Mouse (Mus musculus) gastrocnemius, adult 2 months (tissue): ENCODE measurements at regions not wholly inside any gene's neighbourhood (a gene's known extent, or its start where the extent isn't known, plus 50 kb on each side); places are given as distances from the start of the nearest gene placed in this dataset.
"Not testable (repeated sequence)": the region's sequence is repeated elsewhere in the genome, so short reads cannot be mapped to it uniquely, and the experiment has no call there.

Experiments used
- DNase-seq: peaks from one replicate; pipeline ENCODE4 v3.0.0; 2022
- H3K27ac ChIP-seq: fragments of 200-600 bp; 2 replicates; pipeline ENCODE4 v1.8.1; 2022; ENCODE audit warnings: mild to moderate bottlenecking
- H3K4me3 ChIP-seq: fragments of 200-600 bp; 2 replicates; pipeline ENCODE4 v1.8.1; 2022; ENCODE audit warnings: mild to moderate bottlenecking, moderate library complexity
- CTCF ChIP-seq: fragments of 200-600 bp; IDR thresholded peaks from 2 replicates; pipeline ENCODE4 v1.8.1; 2022; ENCODE audit warnings: antibody characterized with exemption, mild to moderate bottlenecking, moderate library complexity
- intact Hi-C: fragments of 180-260 bp; cut with DNase I; formaldehyde crosslinking; loops from one replicate; pipeline ENCODE4 v1.15.1; 2025

DNA sequence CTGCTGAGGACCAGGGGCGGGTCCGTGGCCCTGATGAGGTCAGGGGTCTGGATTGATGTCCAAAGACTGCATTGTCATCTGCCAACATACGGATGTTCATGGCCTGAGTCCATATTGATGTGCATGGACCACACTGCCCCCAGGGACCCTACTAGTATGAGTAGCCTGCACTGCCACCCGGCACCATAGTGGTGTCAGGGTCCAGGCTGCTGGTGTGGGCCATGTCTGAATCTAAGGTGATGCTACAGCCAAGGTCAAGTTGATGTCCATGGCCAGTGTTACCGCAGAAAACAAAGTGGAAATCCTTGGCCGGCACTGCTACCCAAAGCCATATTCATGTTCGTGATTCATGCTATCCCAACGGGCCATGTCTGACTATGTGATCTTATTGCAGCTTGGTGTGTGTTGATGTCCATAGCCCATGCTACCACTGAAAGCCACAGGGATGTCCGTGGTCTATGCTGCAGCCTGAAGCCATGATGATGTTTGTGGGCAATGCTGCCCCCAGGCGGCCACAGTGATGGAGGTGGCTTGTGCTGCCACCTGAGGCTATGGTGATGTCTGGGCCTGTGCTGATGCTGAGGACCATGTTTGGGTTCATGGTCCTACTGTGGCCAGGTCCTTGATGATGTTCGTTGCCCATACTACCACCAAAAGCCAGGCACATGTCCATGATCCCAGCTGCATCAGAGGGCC is 130.5 kb downstream of the Iqub start:
- intact Hi-C loops = no loop called here
- no peak for DNase-seq
- H3K4me3 ChIP-seq = no peak overlapping the region
- H3K27ac ChIP-seq = no peak overlapping the region
- no peak for TF ChIP-seq CTCF

DNA sequence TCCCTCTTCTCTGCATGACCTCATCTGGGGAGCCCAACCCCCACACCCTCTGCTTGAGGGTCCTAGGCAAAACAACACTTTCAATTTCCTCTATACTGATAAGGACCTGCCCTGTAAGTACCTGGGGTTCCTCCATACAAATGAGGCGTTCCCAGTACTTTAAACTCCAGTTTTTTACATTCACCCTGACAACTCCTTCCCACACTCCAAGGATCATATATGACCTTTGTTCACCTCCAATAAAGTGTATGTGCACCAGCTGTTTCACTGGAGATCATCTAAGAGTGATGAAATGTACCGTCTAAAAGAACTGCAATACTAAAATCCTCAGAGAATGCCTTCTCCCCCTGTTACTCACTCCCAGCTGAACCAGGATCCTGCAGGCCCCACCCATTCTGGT is 135.0 kb downstream of the Iqub start:
- no peak for DNase-seq
- no peak overlapping the region for H3K4me3 ChIP-seq
- TF ChIP-seq CTCF = no peak
- intact Hi-C loops = no loop called here
- H3K27ac ChIP-seq = no peak overlapping the region

DNA sequence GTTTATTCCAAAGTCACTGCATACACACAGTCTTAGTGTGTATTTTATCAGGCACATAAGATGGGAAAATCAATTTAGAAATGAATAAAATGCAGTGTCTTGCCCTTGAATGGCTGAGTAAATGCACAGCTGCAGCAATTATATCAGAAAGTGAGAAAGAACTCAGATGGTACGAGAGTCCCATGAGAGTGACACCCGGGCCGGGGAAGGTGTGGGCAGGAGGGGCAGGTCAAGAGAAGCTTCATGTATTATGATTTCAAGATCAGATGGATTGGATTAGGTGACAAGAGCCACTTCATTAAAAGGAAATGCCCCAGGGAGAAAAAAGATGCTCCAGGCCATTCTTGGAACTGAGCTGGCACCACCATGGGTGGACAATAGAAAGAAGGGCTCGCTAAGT is 138.1 kb downstream of the Iqub start:
- DNase-seq = no peak
- intact Hi-C loops = no loop called here
- TF ChIP-seq CTCF = no peak
- no peak overlapping the region for H3K27ac ChIP-seq
- no peak overlapping the region for H3K4me3 ChIP-seq

DNA sequence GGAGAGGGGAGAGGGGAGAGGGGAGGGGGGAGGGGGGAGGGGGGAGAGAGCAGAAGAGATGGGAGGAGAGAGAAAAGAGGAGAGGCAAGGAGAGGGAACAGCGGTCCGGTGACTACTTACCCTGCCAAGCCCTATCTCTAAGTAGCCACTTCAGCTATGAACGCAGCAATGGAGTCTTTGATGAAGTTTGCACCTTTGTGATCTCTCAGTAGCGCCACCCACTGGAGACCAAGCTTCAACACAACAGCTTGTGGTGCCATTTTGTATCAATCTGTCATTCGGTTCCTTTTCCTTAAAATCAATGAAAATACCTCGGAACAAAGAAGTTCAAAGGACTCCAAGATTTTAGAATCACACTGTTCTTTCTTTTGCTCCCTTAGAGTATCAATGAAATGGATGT is 141.7 kb downstream of the Iqub start:
- Histone ChIP-seq H3K4me3 (no peak overlapping the region), H3K27ac (no peak overlapping the region)
- DNase-seq = no peak
- no peak for TF ChIP-seq CTCF
- intact Hi-C loops = no loop called here

DNA sequence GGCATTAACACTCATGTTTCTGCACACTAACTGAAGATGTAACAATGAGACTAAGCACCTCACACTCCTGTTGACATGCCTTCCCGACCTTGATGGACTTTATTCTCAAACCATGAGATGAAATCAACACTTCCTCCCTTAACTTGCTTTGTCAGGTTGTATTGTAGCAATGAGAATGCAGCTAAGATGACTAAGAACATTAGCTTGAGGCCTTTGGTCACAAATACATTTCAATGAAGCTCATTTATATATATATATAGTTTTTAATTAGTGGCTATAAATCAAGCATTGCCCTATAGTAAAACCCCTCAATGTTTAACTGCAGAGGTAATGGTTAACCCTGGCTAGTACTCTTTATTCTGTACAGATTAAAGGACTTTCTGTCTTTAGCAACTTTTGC is 143.2 kb downstream of the Iqub start:
- intact Hi-C loops = no loop called here
- Histone ChIP-seq H3K27ac (no peak overlapping the region), H3K4me3 (no peak overlapping the region)
- no peak for TF ChIP-seq CTCF
- DNase-seq = no peak

DNA sequence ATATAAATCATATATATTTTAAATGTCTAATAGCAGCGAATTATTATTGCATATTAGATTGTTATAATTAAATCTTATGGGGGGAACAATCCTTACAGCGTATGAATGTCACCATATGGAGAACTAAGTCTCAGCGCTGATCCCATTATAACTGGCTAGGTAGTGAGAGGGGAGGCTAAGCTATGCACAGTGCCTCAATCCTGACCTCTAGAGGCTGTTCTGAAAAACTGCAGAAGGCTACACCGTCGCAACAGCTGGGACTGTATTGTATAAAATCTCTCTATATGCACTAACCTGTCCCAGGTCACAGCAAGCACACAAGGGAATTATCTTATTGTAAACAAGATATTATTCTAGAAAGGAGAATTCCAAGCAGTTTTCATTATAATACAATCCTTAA is 164.0 kb downstream of the Iqub start:
- DNase-seq = no peak
- peak; percentile 73 for TF ChIP-seq CTCF
- Histone ChIP-seq H3K27ac (no peak overlapping the region), H3K4me3 (no peak overlapping the region)
- intact Hi-C loops = no loop called here

DNA sequence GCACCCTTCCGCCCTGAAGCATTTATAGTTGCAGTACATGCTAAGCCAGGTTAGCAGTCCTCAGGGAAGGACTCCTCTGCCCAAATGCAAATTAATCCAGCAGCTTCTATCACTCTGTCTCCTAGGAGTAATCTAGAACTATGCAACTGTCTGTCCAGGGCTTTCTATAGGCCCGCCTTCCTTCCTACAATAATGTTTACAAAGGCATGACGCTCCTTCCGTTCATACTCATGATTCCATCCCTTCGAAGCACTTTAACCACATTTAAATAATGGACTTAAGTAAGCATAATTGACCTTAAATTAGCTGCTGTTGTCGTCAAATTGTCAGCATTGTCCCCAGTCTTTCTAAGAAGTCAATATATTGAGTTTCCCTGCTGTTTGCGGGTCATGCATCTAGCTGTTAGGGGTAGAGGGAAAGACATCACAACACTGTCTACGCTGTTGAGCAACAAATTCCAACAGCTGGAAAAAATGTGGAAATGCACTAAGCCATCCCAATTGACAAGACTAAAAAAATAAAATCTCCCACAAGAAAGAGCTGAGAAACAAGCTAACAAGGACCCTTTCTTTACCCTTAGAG is 166.3 kb downstream of the Iqub start:
- Histone ChIP-seq H3K27ac (no peak overlapping the region), H3K4me3 (peak overlapping the region; percentile 28)
- no peak for DNase-seq
- no peak for TF ChIP-seq CTCF
- intact Hi-C loops = no loop called here

DNA sequence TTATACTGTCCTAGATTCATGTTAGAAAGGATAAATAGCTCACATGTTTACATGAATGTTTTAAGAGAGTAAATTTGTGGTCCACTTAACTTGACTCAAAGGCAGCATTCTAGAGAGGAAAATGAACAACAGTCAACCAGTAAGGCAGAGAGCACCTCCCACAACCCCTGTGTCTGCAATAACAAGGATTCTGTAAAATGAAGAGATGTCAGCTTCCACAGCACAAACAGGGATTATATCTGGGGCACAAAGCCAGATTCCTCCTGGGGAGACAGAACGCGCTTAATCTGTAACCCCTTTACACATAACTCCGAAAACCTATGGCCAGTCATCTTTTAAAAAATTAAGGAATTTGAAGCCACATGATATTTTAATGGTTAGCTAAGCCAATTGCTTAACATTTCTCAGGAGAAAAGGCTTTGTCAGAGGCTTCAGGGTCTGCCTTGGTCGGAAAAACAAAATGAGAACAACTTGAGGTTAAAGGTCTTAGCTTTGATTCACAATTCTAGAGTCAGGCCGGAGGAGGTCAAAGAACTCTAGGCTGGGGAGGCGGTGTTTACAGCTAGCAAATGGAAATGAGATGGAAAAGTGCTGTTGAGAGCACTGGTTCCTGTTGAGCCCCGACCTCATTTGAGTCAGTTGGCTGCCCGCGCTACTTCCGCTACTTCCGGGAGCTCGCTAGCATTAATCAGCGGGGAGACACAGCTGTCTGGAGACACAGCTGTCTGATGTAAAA is 167.0 kb downstream of the Iqub start:
- intact Hi-C loops = no loop called here
- no peak for DNase-seq

DNA sequence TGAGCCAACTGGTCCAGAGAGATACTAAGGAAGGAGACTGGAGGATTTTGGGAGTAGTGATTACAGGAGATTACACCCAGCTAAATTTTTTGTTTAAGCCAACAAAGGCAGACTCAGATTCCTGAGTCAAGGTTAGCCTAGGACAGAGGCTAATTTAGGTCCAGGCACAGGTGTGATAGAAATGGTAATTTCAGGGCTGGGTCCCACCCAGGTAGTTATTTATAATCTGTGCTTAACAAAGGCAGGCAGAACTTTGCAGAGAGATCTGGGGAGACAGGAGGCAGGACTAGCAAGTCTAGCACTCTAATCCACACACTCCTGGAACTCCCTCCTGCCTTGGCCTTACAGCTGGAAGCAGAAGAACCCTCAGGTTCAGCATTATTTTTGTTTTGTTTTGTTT is 172.4 kb downstream of the Iqub start:
- intact Hi-C loops = no loop called here
- TF ChIP-seq CTCF = no peak
- Histone ChIP-seq H3K4me3 (no peak overlapping the region), H3K27ac (no peak overlapping the region)
- no peak for DNase-seq

More for the DNA sequence above, 167.0 kb downstream of the Iqub start:
- Histone ChIP-seq H3K4me3 (peak overlapping the region; percentile 28), H3K27ac (no peak overlapping the region)
- no peak for TF ChIP-seq CTCF

DNA sequence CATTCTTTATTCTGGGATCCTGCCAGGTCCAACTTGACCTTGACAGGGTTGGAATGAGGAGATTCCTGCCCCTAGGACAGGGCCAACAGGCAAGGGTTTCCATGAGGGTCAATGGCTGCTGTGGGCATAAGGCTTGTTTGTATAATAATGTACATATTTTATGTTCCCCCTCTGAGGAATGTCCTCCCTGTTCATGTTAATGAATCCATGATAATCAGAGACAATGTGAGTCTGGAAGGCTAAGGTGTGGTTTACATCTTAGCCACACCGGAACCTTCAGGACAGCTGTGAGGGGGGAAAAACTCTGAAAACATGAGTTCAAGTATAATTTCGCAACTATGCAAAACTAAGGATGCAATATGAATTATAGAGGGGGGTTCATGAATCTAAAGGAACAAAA is 172.8 kb downstream of the Iqub start:
- Histone ChIP-seq H3K27ac (no peak overlapping the region), H3K4me3 (no peak overlapping the region)
- intact Hi-C loops = no loop called here
- DNase-seq = no peak
- TF ChIP-seq CTCF = no peak

DNA sequence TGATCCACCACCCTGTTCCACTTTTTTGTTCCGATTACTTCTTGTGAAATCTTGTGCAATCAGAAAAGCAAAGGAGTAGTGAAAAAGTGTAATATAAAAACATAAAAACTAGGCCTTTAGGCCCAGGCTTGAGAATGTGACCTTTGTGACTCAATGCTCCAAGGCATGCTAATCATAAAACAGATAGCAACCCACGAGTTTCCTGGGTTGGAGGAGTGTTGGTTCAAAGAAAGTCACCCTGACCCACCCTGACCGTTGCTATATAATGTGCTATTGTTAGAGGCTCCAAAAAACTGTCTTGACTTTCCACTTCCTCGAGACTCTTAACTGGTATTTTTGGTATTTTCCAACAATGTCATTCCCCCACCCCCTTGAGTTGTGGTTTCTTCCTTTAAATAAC is 172.2 kb upstream of the Slc13a1 start:
- DNase-seq, H3K4me3 ChIP-seq, intact Hi-C loops, H3K27ac ChIP-seq: not testable (repeated sequence)

DNA sequence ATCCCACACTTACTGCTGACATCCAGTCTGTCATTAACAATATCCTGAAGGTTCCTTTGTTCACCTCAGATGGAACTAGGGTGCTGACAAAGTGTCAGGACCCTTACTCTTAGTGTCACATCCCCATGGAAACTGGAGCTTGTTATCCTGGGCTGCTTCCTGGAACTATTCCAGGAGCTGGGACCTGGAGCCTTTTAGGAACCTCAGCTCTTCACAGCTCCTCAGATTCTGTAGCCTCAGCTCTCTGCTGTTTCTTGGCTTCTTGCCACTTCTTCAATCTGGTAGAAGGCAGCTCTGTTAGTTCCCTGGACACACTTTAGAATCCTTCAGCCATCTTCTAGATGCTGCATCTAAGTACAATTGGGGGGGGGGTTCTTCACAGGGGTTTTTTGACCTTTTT is 157.3 kb upstream of the Slc13a1 start:
- Histone ChIP-seq H3K27ac (no peak overlapping the region), H3K4me3 (no peak overlapping the region)
- TF ChIP-seq CTCF = no peak
- intact Hi-C loops = no loop called here
- DNase-seq = no peak

DNA sequence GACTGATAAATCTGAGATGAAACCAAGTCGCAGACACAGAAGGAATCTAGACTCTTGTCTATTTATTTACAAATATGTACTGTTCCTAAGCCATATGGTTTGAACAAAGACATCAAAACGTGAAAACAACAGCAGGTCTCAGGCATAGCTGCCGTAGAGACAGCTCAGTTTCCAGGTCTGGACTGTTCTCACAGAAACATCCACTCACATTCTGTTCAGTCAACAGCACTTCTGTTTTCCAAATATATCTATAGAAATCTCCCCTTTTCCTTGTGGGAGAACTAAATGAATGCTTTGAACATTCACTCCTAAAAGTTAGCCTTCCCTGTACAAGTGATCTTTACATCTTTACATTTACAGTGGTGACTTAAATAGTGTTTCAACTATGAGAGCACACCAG is 156.8 kb upstream of the Slc13a1 start:
- DNase-seq = no peak

DNA sequence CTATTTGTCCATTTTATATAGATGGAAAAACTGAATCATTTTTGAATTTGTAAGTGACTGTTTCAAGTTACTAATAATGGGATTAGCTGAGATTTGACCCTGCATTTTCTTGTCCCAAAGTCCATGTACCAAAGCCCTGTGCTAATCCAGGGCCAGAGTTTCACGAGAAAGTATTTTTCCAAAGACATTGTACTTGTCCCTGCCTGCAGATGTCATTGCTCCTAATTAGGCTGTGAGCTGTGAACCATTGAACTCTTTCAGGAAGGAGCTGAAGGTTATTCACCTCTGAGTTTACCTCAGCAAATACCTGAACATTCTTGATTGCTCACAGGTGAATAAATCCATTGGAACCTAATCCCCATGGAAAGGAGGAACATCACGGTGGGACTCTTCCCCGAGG is 154.5 kb upstream of the Slc13a1 start:
- no peak overlapping the region for H3K27ac ChIP-seq
- DNase-seq = no peak
- no peak overlapping the region for H3K4me3 ChIP-seq
- intact Hi-C loops = no loop called here
- TF ChIP-seq CTCF = no peak

More for the DNA sequence above, 156.8 kb upstream of the Slc13a1 start:
- H3K27ac ChIP-seq = no peak overlapping the region
- intact Hi-C loops = no loop called here
- no peak for TF ChIP-seq CTCF
- no peak overlapping the region for H3K4me3 ChIP-seq
